Mouse (Mus musculus) G1E (cell line): ENCODE results near the gene Cd300c. TPM values are rescaled to one million over a fixed set of nuclear protein-coding genes. Genes with fewer than 3 reads are reported as not detected.
"Not testable (repeated sequence)": the region's sequence is repeated elsewhere in the genome, so short reads cannot be mapped to it uniquely, and the experiment has no call there.

Source experiments
- ATAC-seq: 2 replicates; pipeline ENCODE4 v1.8.0; 2016; ENCODE audit warnings: mild to moderate bottlenecking; ENCODE audit not compliant: insufficient number of reproducible peaks, poor library complexity, low FRiP score, severe bottlenecking; ENCODE audit errors: extremely low read depth
- DNase-seq: peaks from one replicate; pipeline ENCODE4 v3.0.0; 2012; ENCODE audit warnings: low spot score
- H3K27me3 ChIP-seq: 2 replicates; pipeline ENCODE4 v1.6.1; 2012; ENCODE audit warnings: mild to moderate bottlenecking, low read length, inconsistent platforms; ENCODE audit not compliant: insufficient read depth
- H3K36me3 ChIP-seq: replicated peaks from 2 replicates; pipeline ENCODE3; 2012; ENCODE audit warnings: mild to moderate bottlenecking, inconsistent platforms
- H3K4me1 ChIP-seq: 2 replicates; pipeline ENCODE4 v1.6.1; 2012; ENCODE audit warnings: low read depth, low read length, inconsistent platforms, mixed read lengths; ENCODE audit not compliant: insufficient read depth
- H3K4me3 ChIP-seq: 2 replicates; pipeline ENCODE4 v1.5.1; 2012; ENCODE audit warnings: low read depth, mild to moderate bottlenecking, inconsistent platforms, low read length, moderate library complexity, mixed read lengths
- H3K9me3 ChIP-seq: replicated peaks from 2 replicates; pipeline ENCODE4 v1.6.1; 2012; ENCODE audit warnings: inconsistent platforms
- CTCF ChIP-seq: IDR thresholded peaks from 2 replicates; pipeline ENCODE4 v1.5.1; 2012; ENCODE audit warnings: low read depth, low read length, inconsistent platforms, mixed read lengths
- GATA1 ChIP-seq: IDR thresholded peaks from 2 replicates; pipeline ENCODE4 v1.6.1; 2012; ENCODE audit warnings: borderline replicate concordance, low read length, inconsistent platforms, mixed read lengths
- GATA2 ChIP-seq: IDR thresholded peaks from 2 replicates; pipeline ENCODE4 v1.6.1; 2012; ENCODE audit warnings: low read depth, low read length, inconsistent platforms, borderline replicate concordance
- POLR2AphosphoS5 ChIP-seq: IDR thresholded peaks from 2 replicates; pipeline ENCODE4 v1.6.1; 2012; ENCODE audit warnings: low read depth, low read length, inconsistent platforms; ENCODE audit not compliant: insufficient replicate concordance
- TAL1 ChIP-seq: conservative IDR thresholded peaks from 2 replicates; pipeline ENCODE4 v1.6.1; 2012; ENCODE audit warnings: low read depth, low read length, inconsistent platforms, mixed read lengths
- polyA plus RNA-seq: library from polyadenylated mRNA; stranded (reverse); fragments of >175 nt; gene quantifications from 2 replicates; pipeline ENCODE4 v1.2.3, GENCODE M21; 2012
- total RNA-seq, 2 experiments: library from RNA; stranded (forward) in 1 of 2; stranded (reverse) in 1 of 2; fragments of 200-1000 nt in 1 of 2; fragments of >200 nt in 1 of 2; fragmentation: Nextera tagmentation in 1 of 2; gene quantifications; 2 replicates each; pipeline ENCODE4 v1.2.3; 2014 to 2017

The Cd300c gene
- total and polyA plus RNA-seq, 3 experiments: not detected

GRCm38 (mm10) chr11:114923961-114924360 is 45.0 kb downstream of the Cd300c start:
- H3K4me1 ChIP-seq: no peaks in the 10 kb centered on the region
- no peak overlapping the region for H3K4me3 ChIP-seq
- ATAC-seq (no peak), DNase-seq (no peak)
- no peaks in the 10 kb centered on the region for H3K36me3 ChIP-seq
- TF ChIP-seq POLR2AphosphoS5 (no peak), GATA2 (no peak), CTCF (no peak), TAL1 (no peak)
- H3K9me3 ChIP-seq: peaks cover 38% of the 10 kb centered on the region
- no peaks in the 10 kb centered on the region for H3K27me3 ChIP-seq

DNA sequence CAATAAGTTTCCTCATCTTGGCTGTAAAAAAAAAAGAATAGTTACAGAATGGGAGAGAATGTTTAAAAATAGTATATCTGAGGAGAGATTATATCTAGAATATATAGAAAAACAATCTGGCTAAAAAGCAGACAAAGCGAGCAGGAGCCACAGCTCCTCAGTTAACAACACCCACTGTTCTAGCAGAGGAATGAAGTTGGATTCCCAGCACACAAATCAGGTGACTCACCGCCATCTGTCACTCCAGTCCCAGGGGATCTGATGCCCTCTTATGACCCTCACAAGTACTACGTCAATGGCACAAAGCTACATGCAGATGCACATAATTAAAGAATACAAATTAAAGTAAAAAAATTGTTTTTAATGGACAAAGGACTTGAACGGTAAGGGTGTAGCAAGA is 46.5 kb downstream of the Cd300c start:
- no peaks in the 10 kb centered on the region for H3K36me3 ChIP-seq
- TF ChIP-seq CTCF: no peak
- TF ChIP-seq GATA1: no peak
- H3K9me3 ChIP-seq: peaks cover 35% of the 10 kb centered on the region
- no peaks in the 10 kb centered on the region for H3K27me3 ChIP-seq
- H3K4me3 ChIP-seq: no peak overlapping the region
- H3K4me1 ChIP-seq: no peaks in the 10 kb centered on the region
- no peak for ATAC-seq
- no peak for DNase-seq

DNA sequence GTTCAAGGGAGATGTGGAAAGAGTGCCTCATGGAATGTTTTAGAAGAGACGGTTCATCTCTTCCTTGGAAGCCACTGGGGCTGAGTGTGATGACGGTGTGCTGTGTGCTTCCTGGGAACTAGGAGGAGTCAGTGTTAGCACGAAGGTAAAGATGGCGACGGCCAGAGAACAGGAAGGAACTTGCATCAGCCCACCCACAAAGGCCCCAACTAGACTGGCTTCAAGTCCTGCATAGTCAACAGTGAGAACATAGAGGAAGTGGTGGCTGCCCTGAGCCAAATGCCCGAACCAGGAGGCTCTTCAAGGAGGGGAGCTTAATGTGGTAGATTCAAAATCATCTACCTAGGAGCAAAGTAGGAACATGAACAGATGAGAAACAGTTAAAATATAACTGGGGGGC is 51.8 kb downstream of the Cd300c start:
- TF ChIP-seq POLR2AphosphoS5: no peak
- no peak for TF ChIP-seq GATA1
- TF ChIP-seq GATA2: no peak
- no peak for TF ChIP-seq TAL1
- no peak for TF ChIP-seq CTCF
- Histone ChIP-seq H3K4me3 (no peak overlapping the region), H3K27me3 (no peaks in the 10 kb centered on the region), H3K9me3 (peaks cover 26% of the 10 kb centered on the region), H3K36me3 (no peaks in the 10 kb centered on the region), H3K4me1 (no peaks in the 10 kb centered on the region)
- DNase-seq (no peak), ATAC-seq (no peak)

GRCm38 (mm10) chr11:114914978-114915377 is 54.0 kb downstream of the Cd300c start:
- ATAC-seq (no peak), DNase-seq (no peak)
- Histone ChIP-seq H3K4me1 (no peaks in the 10 kb centered on the region), H3K4me3 (no peak overlapping the region), H3K27me3 (no peaks in the 10 kb centered on the region), H3K36me3 (no peaks in the 10 kb centered on the region), H3K9me3 (peaks cover 30% of the 10 kb centered on the region)
- TF ChIP-seq TAL1 (no peak), GATA2 (no peak), CTCF (no peak), POLR2AphosphoS5 (no peak), GATA1 (no peak)

DNA sequence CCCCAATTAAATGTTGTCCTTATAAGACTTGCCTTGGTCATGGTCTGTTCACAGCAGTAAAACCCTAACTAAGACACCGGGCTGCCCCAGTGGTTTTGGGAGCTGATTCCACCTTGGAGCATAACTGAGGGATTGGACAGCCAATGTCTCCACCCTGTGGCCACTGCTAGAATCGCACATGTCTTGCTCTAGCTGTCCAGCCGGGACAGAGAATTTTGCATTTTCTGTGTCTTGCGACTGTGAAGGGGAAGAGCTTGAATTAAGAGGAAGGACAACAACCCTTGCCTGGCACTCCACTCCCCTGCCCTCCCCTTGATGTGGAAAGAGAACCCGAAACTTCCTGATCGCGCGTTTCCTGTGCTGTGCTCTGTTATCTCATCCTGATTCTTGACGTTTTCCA is 56.1 kb downstream of the Cd300c start:
- Histone ChIP-seq H3K27me3 (no peaks in the 10 kb centered on the region), H3K4me1 (no peaks in the 10 kb centered on the region), H3K4me3 (no peak overlapping the region), H3K9me3 (peaks cover 22% of the 10 kb centered on the region), H3K36me3 (no peaks in the 10 kb centered on the region)
- no peak for TF ChIP-seq POLR2AphosphoS5
- no peak for TF ChIP-seq GATA1
- TF ChIP-seq TAL1: no peak
- no peak for TF ChIP-seq CTCF
- TF ChIP-seq GATA2: no peak
- DNase-seq: peak; percentile 3
- ATAC-seq: no peak

GRCm38 (mm10) chr11:114909538-114909937 is 59.4 kb downstream of the Cd300c start:
- H3K4me3 ChIP-seq, DNase-seq, H3K4me1 ChIP-seq, ATAC-seq, H3K27me3 ChIP-seq, H3K36me3 ChIP-seq: not testable (repeated sequence)
- peaks cover 25% of the 10 kb centered on the region for H3K9me3 ChIP-seq

- peaks cover 34% of the 10 kb centered on the region for H3K9me3 ChIP-seq
- TF ChIP-seq POLR2AphosphoS5 (no peak), GATA2 (no peak), GATA1 (no peak)
- H3K4me3 ChIP-seq: no peak overlapping the region
- no peaks in the 10 kb centered on the region for H3K36me3 ChIP-seq
- no peaks in the 10 kb centered on the region for H3K4me1 ChIP-seq
- no peak for DNase-seq
- no peaks in the 10 kb centered on the region for H3K27me3 ChIP-seq
- no peak for ATAC-seq
Observed at GRCm38 (mm10) chr11:114908086-114908485, 60.9 kb downstream of the Cd300c start.
